Mouse (Mus musculus): ENCODE data around the gene Aprt. TPM values are rescaled to one million over a fixed set of nuclear protein-coding genes. Genes with fewer than 3 reads are reported as not detected.

The Aprt gene
- polyA plus RNA-seq, 1 experiment from 2014 or later, result 314 TPM

- H3K27me3 ChIP-seq (ENCODE audit: control insufficient read depth, insufficient read depth, low read length), result no peaks in the 10 kb centered on the region
- H3K9ac ChIP-seq (ENCODE audit: low read length), result no peak overlapping the region
- no peak overlapping the region for H3K4me2 ChIP-seq (replicated peaks; ENCODE audit: low read depth)
- H3K4me1 ChIP-seq (replicated peaks; ENCODE audit: control insufficient read depth, insufficient read depth), result no peaks in the 10 kb centered on the region; the same call in 1 of the 2 replicates
- TF ChIP-seq EP300 (optimal IDR thresholded peaks at IDR 0.05), result no peak
- no peak; the same call in 1 of the 2 replicates for TF ChIP-seq CTCF (IDR thresholded peaks at IDR 0.05; ENCODE audit: low read depth)
- WGBS, result 54% methylated on average over 4 of the region's 4 CpGs
- H3K4me3 ChIP-seq (ENCODE audit: low read depth, low read length), result no peak overlapping the region
- H3K36me3 ChIP-seq (ENCODE audit: control insufficient read depth, insufficient read depth, low read length), result peaks cover 7% of the 10 kb centered on the region
- no peak overlapping the region for H3K27ac ChIP-seq (replicated peaks)
- DNase-seq (ENCODE audit: low spot score) (no peak), ATAC-seq (ENCODE audit: low FRiP score, low TSS enrichment) (no peak)
- H3K9me3 ChIP-seq (ENCODE audit: control insufficient read depth, low read length), result no peaks in the 10 kb centered on the region
Measured at GRCm38 (mm10) chr8:122610209-122610608, 33.5 kb upstream of the Aprt start.

DNA sequence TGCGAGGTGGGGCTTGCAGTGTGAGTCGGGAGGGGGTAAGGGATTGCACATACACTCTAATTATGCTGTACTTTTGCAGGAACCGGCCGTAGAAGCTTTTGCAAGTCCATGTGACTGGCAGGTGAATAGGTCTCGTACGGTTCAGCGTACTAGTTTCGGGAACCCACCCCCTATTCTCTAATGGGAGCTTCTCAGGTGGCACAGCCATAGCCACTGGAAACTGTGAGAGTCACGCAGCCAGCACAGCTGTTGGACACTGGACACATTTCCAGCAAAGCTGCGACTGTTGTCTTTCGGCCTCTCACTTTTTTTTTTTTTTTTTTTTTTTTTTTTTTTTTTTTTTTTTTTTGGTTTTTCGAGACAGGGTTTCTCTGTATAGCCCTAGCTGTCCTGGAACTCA is 30.1 kb upstream of the Aprt start:
- TF ChIP-seq EP300 (optimal IDR thresholded peaks at IDR 0.05) (no peak), CTCF (IDR thresholded peaks at IDR 0.05; ENCODE audit: low read depth) (no peak)
- ATAC-seq (ENCODE audit: low FRiP score, low TSS enrichment) (no peak), DNase-seq (ENCODE audit: low spot score) (no peak)
- no peaks in the 10 kb centered on the region for H3K36me3 ChIP-seq (ENCODE audit: control insufficient read depth, insufficient read depth, low read length)
- 89% methylated on average over 11 of the region's 12 CpGs for WGBS
- H3K4me1 ChIP-seq (replicated peaks; ENCODE audit: control insufficient read depth, insufficient read depth), result no peaks in the 10 kb centered on the region
- H3K4me3 ChIP-seq (ENCODE audit: low read depth, low read length), result no peak overlapping the region
- H3K9ac ChIP-seq (ENCODE audit: low read length), result no peak overlapping the region
- H3K27me3 ChIP-seq (ENCODE audit: control insufficient read depth, insufficient read depth, low read length), result no peaks in the 10 kb centered on the region
- H3K9me3 ChIP-seq (ENCODE audit: control insufficient read depth, low read length), result no peaks in the 10 kb centered on the region
- H3K27ac ChIP-seq (replicated peaks), result no peak overlapping the region
- H3K4me2 ChIP-seq (replicated peaks; ENCODE audit: low read depth), result no peak overlapping the region

GRCm38 (mm10) chr8:122605367-122605766 is 28.7 kb upstream of the Aprt start:
- 76% methylated on average over 4 of the region's 4 CpGs for WGBS
- no peak for TF ChIP-seq CTCF (IDR thresholded peaks at IDR 0.05; ENCODE audit: low read depth)
- Histone ChIP-seq H3K36me3 (ENCODE audit: control insufficient read depth, insufficient read depth, low read length) (no peaks in the 10 kb centered on the region), H3K27me3 (ENCODE audit: control insufficient read depth, insufficient read depth, low read length) (no peaks in the 10 kb centered on the region), H3K4me2 (replicated peaks; ENCODE audit: low read depth) (no peak overlapping the region), H3K4me1 (replicated peaks; ENCODE audit: control insufficient read depth, insufficient read depth) (no peaks in the 10 kb centered on the region), H3K9me3 (ENCODE audit: control insufficient read depth, low read length) (no peaks in the 10 kb centered on the region), H3K4me3 (ENCODE audit: low read depth, low read length) (no peak overlapping the region), H3K27ac (replicated peaks) (no peak overlapping the region), H3K9ac (ENCODE audit: low read length) (no peak overlapping the region)
- DNase-seq (ENCODE audit: low spot score), result no peak
- no peak for ATAC-seq (ENCODE audit: low FRiP score, low TSS enrichment)

- H3K4me2 ChIP-seq (replicated peaks; ENCODE audit: low read depth), result no peak overlapping the region
- no peaks in the 10 kb centered on the region for H3K9me3 ChIP-seq (ENCODE audit: control insufficient read depth, low read length)
- no peak overlapping the region for H3K9ac ChIP-seq (ENCODE audit: low read length)
- DNase-seq (ENCODE audit: low spot score) (no peak), ATAC-seq (ENCODE audit: low FRiP score, low TSS enrichment) (no peak)
- no peak overlapping the region for H3K27ac ChIP-seq (replicated peaks)
- 68% methylated on average over 1 of the region's 1 CpGs for WGBS
- H3K36me3 ChIP-seq (ENCODE audit: control insufficient read depth, insufficient read depth, low read length), result no peaks in the 10 kb centered on the region
- TF ChIP-seq EP300 (optimal IDR thresholded peaks at IDR 0.05) (no peak), CTCF (IDR thresholded peaks at IDR 0.05; ENCODE audit: low read depth) (no peak)
- H3K4me3 ChIP-seq (ENCODE audit: low read depth, low read length), result no peak overlapping the region
- H3K4me1 ChIP-seq (replicated peaks; ENCODE audit: control insufficient read depth, insufficient read depth), result no peaks in the 10 kb centered on the region
- H3K27me3 ChIP-seq (ENCODE audit: control insufficient read depth, insufficient read depth, low read length), result no peaks in the 10 kb centered on the region
Measured at GRCm38 (mm10) chr8:122604640-122605039, 27.9 kb upstream of the Aprt start.

GRCm38 (mm10) chr8:122600666-122601065 is 24.0 kb upstream of the Aprt start:
- Histone ChIP-seq H3K9ac (ENCODE audit: low read length) (no peak overlapping the region), H3K4me3 (ENCODE audit: low read depth, low read length) (no peak overlapping the region), H3K27me3 (ENCODE audit: control insufficient read depth, insufficient read depth, low read length) (no peaks in the 10 kb centered on the region), H3K36me3 (ENCODE audit: control insufficient read depth, insufficient read depth, low read length) (no peaks in the 10 kb centered on the region), H3K4me1 (replicated peaks; ENCODE audit: control insufficient read depth, insufficient read depth) (no peaks in the 10 kb centered on the region), H3K9me3 (ENCODE audit: control insufficient read depth, low read length) (no peaks in the 10 kb centered on the region), H3K27ac (replicated peaks) (no peak overlapping the region), H3K4me2 (replicated peaks; ENCODE audit: low read depth) (no peak overlapping the region)
- no peak for TF ChIP-seq CTCF (IDR thresholded peaks at IDR 0.05; ENCODE audit: low read depth)
- no peak for TF ChIP-seq EP300 (optimal IDR thresholded peaks at IDR 0.05)
- WGBS, result 90% methylated on average over 9 of the region's 9 CpGs
- no peak for DNase-seq (ENCODE audit: low spot score)
- ATAC-seq (ENCODE audit: low FRiP score, low TSS enrichment), result no peak

GRCm38 (mm10) chr8:122596031-122596430 is 19.3 kb upstream of the Aprt start:
- H3K4me3 ChIP-seq (ENCODE audit: low read depth, low read length), result no peak overlapping the region
- H3K9ac ChIP-seq (ENCODE audit: low read length), result no peak overlapping the region
- no peak overlapping the region for H3K27ac ChIP-seq (replicated peaks)
- DNase-seq (ENCODE audit: low spot score), result no peak
- H3K27me3 ChIP-seq (ENCODE audit: control insufficient read depth, insufficient read depth, low read length), result no peaks in the 10 kb centered on the region
- no peaks in the 10 kb centered on the region for H3K9me3 ChIP-seq (ENCODE audit: control insufficient read depth, low read length)
- H3K36me3 ChIP-seq (ENCODE audit: control insufficient read depth, insufficient read depth, low read length), result no peaks in the 10 kb centered on the region
- H3K4me2 ChIP-seq (replicated peaks; ENCODE audit: low read depth), result no peak overlapping the region
- WGBS, result 66% methylated on average over 4 of the region's 4 CpGs
- no peak for TF ChIP-seq CTCF (IDR thresholded peaks at IDR 0.05; ENCODE audit: low read depth)
- no peak for TF ChIP-seq EP300 (optimal IDR thresholded peaks at IDR 0.05)
- H3K4me1 ChIP-seq (replicated peaks; ENCODE audit: control insufficient read depth, insufficient read depth), result no peaks in the 10 kb centered on the region
- ATAC-seq (ENCODE audit: low FRiP score, low TSS enrichment), result no peak

Measured in stomach, postnatal 0 days (tissue).